ENCODE assay signal across 10 mouse cellular contexts in the genomic region with DNA sequence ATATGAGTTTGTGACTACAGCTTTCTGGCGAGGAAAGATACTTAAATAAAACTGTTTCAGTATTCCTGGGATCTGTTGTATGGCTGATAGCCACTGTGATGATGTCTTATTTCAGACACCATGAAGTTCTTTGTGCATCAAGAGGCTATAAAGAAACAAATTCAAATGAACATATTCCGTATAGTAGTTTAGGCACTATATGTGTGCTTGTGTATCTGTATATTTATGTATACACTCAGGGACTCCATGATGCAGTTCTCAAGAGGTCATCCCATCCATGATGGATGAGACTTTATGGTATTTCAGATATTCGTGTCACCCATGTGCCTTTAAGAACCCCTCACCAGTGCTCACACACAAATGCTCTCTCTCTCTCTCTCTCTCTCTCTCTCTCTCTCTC. TPM values are rescaled to one million over a fixed set of nuclear protein-coding genes. Genes with fewer than 3 reads are reported as not detected.
DNase-seq lines count a peak whose midpoint lies in the region; ATAC-seq and TF ChIP-seq lines count a peak whose summit lies in the region.
"Had no signal": no experiment of that assay in that cellular context is flagged by ENCODE, and none has a peak within 500 bp of the region (broad histone marks: within the 10 kb centered on the region; RNA-seq: fewer than 3 reads in every experiment).

No protein-coding gene starts in this region.

- peak overlapping the region; percentile 75 for H3K4me2 ChIP-seq in kidney, postnatal 0 days (ENCODE audit: low read length)
- peak overlapping the region; percentile 80 for H3K4me2 ChIP-seq in intestine, embryonic 16.5 days (ENCODE audit: low read depth, low read length)
- H3K4me2 ChIP-seq in midbrain, postnatal 0 days (ENCODE audit: low read depth, low read length, poor library complexity, severe bottlenecking): peak overlapping the region; percentile 51

- TF ChIP-seq POLR2A in kidney, adult 2 months (IDR thresholded peaks at IDR 0.05; ENCODE audit: low read depth, low read length): no peak
- no peak for TF ChIP-seq POLR2A in lung, adult 2 months (IDR thresholded peaks at IDR 0.05; ENCODE audit: borderline replicate concordance, extremely low read depth, low read depth, low read length)

- peaks cover 3% of the 10 kb centered on the region; the same call in 1 of the 2 replicates for H3K4me1 ChIP-seq in kidney, postnatal 0 days (replicated peaks; ENCODE audit: insufficient read depth, low read length)
- peaks cover 5% of the 10 kb centered on the region; the same call in 1 of the 2 replicates for H3K4me1 ChIP-seq in kidney, adult 2 months (ENCODE audit: control insufficient read depth, insufficient read depth, low read length)
- H3K4me1 ChIP-seq in forebrain, embryonic 10.5 days: peaks cover 9% of the 10 kb centered on the region
- no peaks in the 10 kb centered on the region for H3K4me1 ChIP-seq in intestine, embryonic 16.5 days (ENCODE audit: control insufficient read depth, insufficient read depth, low read length)
- peaks cover 8% of the 10 kb centered on the region for H3K4me1 ChIP-seq in midbrain, postnatal 0 days (ENCODE audit: insufficient read depth, low read length)
- peaks cover 4% of the 10 kb centered on the region; the same call in 1 of the 2 replicates for H3K4me1 ChIP-seq in lung, adult 2 months (ENCODE audit: control insufficient read depth, insufficient read depth, low read length)

- no peaks in the 10 kb centered on the region for H3K9me3 ChIP-seq in kidney, postnatal 0 days (replicated peaks; ENCODE audit: low read length)
- H3K9me3 ChIP-seq in forebrain, embryonic 10.5 days: 0 out of 2 replicates have a peak, but pooled peaks cover 8% of the 10 kb centered on the region
- H3K9me3 ChIP-seq in intestine, embryonic 16.5 days (ENCODE audit: control insufficient read depth, low read length): no peaks in the 10 kb centered on the region
- no peaks in the 10 kb centered on the region for H3K9me3 ChIP-seq in midbrain, postnatal 0 days (ENCODE audit: low read length)

- H3K4me3 ChIP-seq in kidney, postnatal 0 days (replicated peaks; ENCODE audit: low read depth, low read length): peak overlapping the region; percentile 63
- no peak overlapping the region for H3K4me3 ChIP-seq in kidney, adult 2 months (ENCODE audit: insufficient read depth, low read depth, low read length)
- H3K4me3 ChIP-seq in forebrain, embryonic 10.5 days: peak overlapping the region; percentile 64
- H3K4me3 ChIP-seq in intestine, embryonic 16.5 days (ENCODE audit: low read length): peak overlapping the region; percentile 70
- H3K4me3 ChIP-seq in midbrain, postnatal 0 days (ENCODE audit: low read depth, low read length): peak overlapping the region; percentile 41
- H3K4me3 ChIP-seq in lung, adult 2 months (replicated peaks; ENCODE audit: extremely low read depth, low read depth, low read length): no peak overlapping the region

- ATAC-seq in kidney, postnatal 0 days (replicated peaks; ENCODE audit: low FRiP score, low read depth): no peak
- ATAC-seq in intestine, embryonic 16.5 days: no peak; the same call in 1 of the 2 replicates
- peak; percentile 48; the same call in 1 of the 2 replicates for ATAC-seq in midbrain, postnatal 0 days (ENCODE audit: low FRiP score)

- TF ChIP-seq CTCF in kidney, postnatal 0 days (IDR thresholded peaks at IDR 0.05; ENCODE audit: low read depth): no peak
- TF ChIP-seq CTCF in kidney, adult 2 months (conservative IDR thresholded peaks at IDR 0.05; ENCODE audit: insufficient read depth, insufficient read length, low read depth, low read length): no peak
- TF ChIP-seq CTCF in midbrain, postnatal 0 days (IDR thresholded peaks at IDR 0.05): no peak
- TF ChIP-seq CTCF in lung, adult 2 months (IDR thresholded peaks at IDR 0.05; ENCODE audit: insufficient read depth, low read length): no peak

- H3K27ac ChIP-seq in kidney, postnatal 0 days: no peak overlapping the region
- no peak overlapping the region for H3K27ac ChIP-seq in kidney, adult 2 months (ENCODE audit: insufficient read depth, low read depth, low read length)
- peak overlapping the region; percentile 87; the same call in 1 of the 2 replicates for H3K27ac ChIP-seq in forebrain, embryonic 10.5 days
- H3K27ac ChIP-seq in intestine, embryonic 16.5 days (ENCODE audit: low read length): no peak overlapping the region
- H3K27ac ChIP-seq in midbrain, postnatal 0 days (ENCODE audit: low read depth, low read length): no peak overlapping the region

- 60% methylated on average over 3 of the region's 3 CpGs for WGBS in kidney, postnatal 0 days
- WGBS in kidney, adult 2 months: 63% methylated on average over 3 of the region's 3 CpGs
- 62% methylated on average over 3 of the region's 3 CpGs for WGBS in forebrain, embryonic 10.5 days
- WGBS in intestine, embryonic 16.5 days: 57% methylated on average over 3 of the region's 3 CpGs
- WGBS in midbrain, postnatal 0 days: 55% methylated on average over 3 of the region's 3 CpGs
- WGBS in lung, adult 2 months: 61% methylated on average over 3 of the region's 3 CpGs

- DNase-seq in kidney, postnatal 0 days (ENCODE audit: low spot score): no peak
- DNase-seq in kidney, adult 2 months: no peak
- DNase-seq in forebrain, embryonic 10.5 days (ENCODE audit: extremely low spot score, low spot score): no peak
- no peak for DNase-seq in midbrain, postnatal 0 days (ENCODE audit: low spot score)
- no peak for DNase-seq in cerebellum, postnatal 14 days
- DNase-seq in lung, adult 2 months: no peak
- DNase-seq in embryo, embryonic 11 days: no peak

- H3K27me3 ChIP-seq in kidney, postnatal 0 days (ENCODE audit: insufficient read depth, low read length): no peaks in the 10 kb centered on the region
- H3K27me3 ChIP-seq in kidney, adult 2 months (replicated peaks; ENCODE audit: control insufficient read depth, insufficient read depth, low read length): no peaks in the 10 kb centered on the region
- no peaks in the 10 kb centered on the region for H3K27me3 ChIP-seq in forebrain, embryonic 10.5 days (ENCODE audit: poor library complexity, severe bottlenecking)
- no peaks in the 10 kb centered on the region for H3K27me3 ChIP-seq in intestine, embryonic 16.5 days (replicated peaks; ENCODE audit: control insufficient read depth, insufficient read depth, low read length)
- no peaks in the 10 kb centered on the region for H3K27me3 ChIP-seq in midbrain, postnatal 0 days (ENCODE audit: insufficient read depth, low read length)

- H3K9ac ChIP-seq in kidney, postnatal 0 days (ENCODE audit: low read depth, low read length): peak overlapping the region; percentile 68
- H3K9ac ChIP-seq in intestine, embryonic 16.5 days (ENCODE audit: low read depth, low read length): no peak overlapping the region
- peak overlapping the region; percentile 74 for H3K9ac ChIP-seq in midbrain, postnatal 0 days (replicated peaks; ENCODE audit: low read length, poor library complexity, severe bottlenecking)

- 0 out of 2 replicates have a peak, but pooled peaks cover 6% of the 10 kb centered on the region for H3K36me3 ChIP-seq in kidney, postnatal 0 days (ENCODE audit: insufficient read depth, low read length)
- no peaks in the 10 kb centered on the region; the same call in 1 of the 2 replicates for H3K36me3 ChIP-seq in kidney, adult 2 months (ENCODE audit: control insufficient read depth, insufficient read depth, low read length)
- no peaks in the 10 kb centered on the region for H3K36me3 ChIP-seq in forebrain, embryonic 10.5 days (replicated peaks)
- no peaks in the 10 kb centered on the region; the same call in none of the 2 replicates for H3K36me3 ChIP-seq in intestine, embryonic 16.5 days (ENCODE audit: control insufficient read depth, insufficient read depth, low read length)
- peaks cover 7% of the 10 kb centered on the region; the same call in 1 of the 2 replicates for H3K36me3 ChIP-seq in midbrain, postnatal 0 days (ENCODE audit: insufficient read depth, low read length)

RNA-seq across cellular contexts. Expression of gene Zfp551, which starts 0.3 kb away (rescaled TPM):
- polyA plus RNA-seq in kidney, postnatal 0 days (2015; fragmentation: Nextera tagmentation; extraction: Ambion mirVana): 3.9 and 4.3 TPM in 2 replicates
- polyA plus RNA-seq in kidney, adult 2 months (2012; rRNA removed): 0.92 and 0.98 TPM in 2 replicates
- 3.0 and 3.1 TPM in 2 replicates for polyA plus RNA-seq in forebrain, embryonic 10.5 days (2016; fragmentation: Nextera tagmentation; extraction: Ambion mirVana)
- 2.5 and 3.3 TPM in 2 replicates for polyA plus RNA-seq in intestine, embryonic 16.5 days (2015; fragmentation: Nextera tagmentation; extraction: Ambion mirVana)
- 9.0 and 11.0 TPM in 2 replicates for total RNA-seq in midbrain, postnatal 0 days (2014; rRNA removed)
- polyA plus RNA-seq in midbrain, postnatal 0 days (2015; fragmentation: Nextera tagmentation; extraction: Ambion mirVana): 9.6 and 10.2 TPM in 2 replicates
- polyA plus RNA-seq in lung, adult 2 months (2012; rRNA removed): 0.51 and 0.81 TPM in 2 replicates
- total RNA-seq: MEL had no signal

RNA-seq across cellular contexts. Expression of gene Vmn1r84, which starts 53.8 kb away (rescaled TPM):
- polyA plus RNA-seq in kidney, postnatal 0 days (2015; fragmentation: Nextera tagmentation; extraction: Ambion mirVana): not detected in 2 replicates
- polyA plus RNA-seq in kidney, adult 2 months (2012; rRNA removed): not detected in 2 replicates
- not detected in 2 replicates for polyA plus RNA-seq in forebrain, embryonic 10.5 days (2016; fragmentation: Nextera tagmentation; extraction: Ambion mirVana)
- polyA plus RNA-seq in intestine, embryonic 16.5 days (2015; fragmentation: Nextera tagmentation; extraction: Ambion mirVana): not detected in 2 replicates
- total RNA-seq in midbrain, postnatal 0 days (2014; rRNA removed): not detected in 2 replicates
- not detected in 2 replicates for polyA plus RNA-seq in midbrain, postnatal 0 days (2015; fragmentation: Nextera tagmentation; extraction: Ambion mirVana)
- polyA plus RNA-seq in lung, adult 2 months (2012; rRNA removed): not detected in 2 replicates
- total RNA-seq: MEL had no signal
- polyA plus RNA-seq: thymus, adult 2 months had no signal

RNA-seq across cellular contexts. Expression of gene Zfp606, which starts 55.2 kb away (rescaled TPM):
- polyA plus RNA-seq in kidney, postnatal 0 days (2015; fragmentation: Nextera tagmentation; extraction: Ambion mirVana): 18.6 TPM in 2 replicates
- 2.6 TPM in 2 replicates for polyA plus RNA-seq in kidney, adult 2 months (2012; rRNA removed)
- 32.5 and 33.3 TPM in 2 replicates for polyA plus RNA-seq in forebrain, embryonic 10.5 days (2016; fragmentation: Nextera tagmentation; extraction: Ambion mirVana)
- 11.4 and 11.5 TPM in 2 replicates for polyA plus RNA-seq in intestine, embryonic 16.5 days (2015; fragmentation: Nextera tagmentation; extraction: Ambion mirVana)
- 27.1 and 33.8 TPM in 2 replicates for total RNA-seq in midbrain, postnatal 0 days (2014; rRNA removed)
- 21.8 and 23.3 TPM in 2 replicates for polyA plus RNA-seq in midbrain, postnatal 0 days (2015; fragmentation: Nextera tagmentation; extraction: Ambion mirVana)
- 2.8 and 3.3 TPM in 2 replicates for polyA plus RNA-seq in lung, adult 2 months (2012; rRNA removed)

Comparison
In these comparisons a context has a peak if more than half of its experiments do, and no peak if none do; other contexts are left out.
1. H3K4me3 ChIP-seq: peak in kidney, postnatal 0 days (single experiment), forebrain, embryonic 10.5 days (single experiment), intestine, embryonic 16.5 days (single experiment) and midbrain, postnatal 0 days (single experiment); none in kidney, adult 2 months (single experiment) and lung, adult 2 months (single experiment).
2. Peak in every context shown above with its lines, with median percentiles within 50 percentile points of each other: H3K4me2 ChIP-seq.